Mouse (Mus musculus) thymus, adult 2 months (tissue): ENCODE data around the gene Spib. TPM values are rescaled to one million over a fixed set of nuclear protein-coding genes. Genes with fewer than 3 reads are reported as not detected.
A peak's percentile ranks its signal among the peaks of the same experiment; 100 is the strongest.

Experiments
- DNase-seq: peaks from one replicate; pipeline ENCODE4 v3.0.0; 2021
- H3K27ac ChIP-seq: fragments of 200-500 bp; 2 replicates; pipeline ENCODE4 v1.5.1; 2012; ENCODE audit warnings: low read length, control low read depth; ENCODE audit not compliant: control insufficient read depth, insufficient read depth
- H3K27me3 ChIP-seq: fragments of 200-500 bp; 2 replicates; pipeline ENCODE4 v1.6.1; 2012; ENCODE audit warnings: mild to moderate bottlenecking, low read length, moderate library complexity, mixed read lengths; ENCODE audit not compliant: control insufficient read depth, insufficient read depth
- H3K36me3 ChIP-seq: fragments of 200-500 bp; 2 replicates; pipeline ENCODE4 v1.6.1; 2012; ENCODE audit warnings: mild to moderate bottlenecking, low read length, moderate library complexity; ENCODE audit not compliant: control insufficient read depth, insufficient read depth
- H3K4me1 ChIP-seq: fragments of 200-500 bp; replicated peaks from 2 replicates; pipeline ENCODE4 v1.6.1; 2012; ENCODE audit warnings: low read length; ENCODE audit not compliant: control insufficient read depth, insufficient read depth
- H3K4me3 ChIP-seq: fragments of 200-500 bp; 2 replicates; pipeline ENCODE4 v1.5.1; 2012; ENCODE audit warnings: mild to moderate bottlenecking, low read length, control low read depth, moderate library complexity; ENCODE audit not compliant: control insufficient read depth, insufficient read depth
- CTCF ChIP-seq: fragments of 200-500 bp; IDR thresholded peaks from 2 replicates; pipeline ENCODE4 v1.5.1; 2012; ENCODE audit warnings: mild to moderate bottlenecking, control low read depth, low read length, moderate library complexity, borderline replicate concordance; ENCODE audit not compliant: control insufficient read depth, poor library complexity, insufficient read depth; ENCODE audit errors: extremely low read depth
- POLR2A ChIP-seq: fragments of 200-500 bp; IDR thresholded peaks from 2 replicates; pipeline ENCODE4 v1.6.1; 2012; ENCODE audit warnings: mild to moderate bottlenecking, low read length, control low read depth, moderate library complexity; ENCODE audit not compliant: control insufficient read depth, poor library complexity, insufficient read depth; ENCODE audit errors: extremely low read depth
- WGBS: fragments of 180-500 bp; shearing (Covaris S2); methylation state at CpG from one replicate; pipeline ENCODE4 v1.1.7; 2018; 5-methylcytosine and 5-hydroxymethylcytosine counted together
- polyA plus RNA-seq: library from polyadenylated mRNA; depleted of rRNA; stranded (reverse); fragments of >200 nt; gene quantifications from 2 replicates; pipeline ENCODE4 v1.2.3, GENCODE M21; 2012

Spib gene
- polyA plus RNA-seq, 1 experiment: 43.3 TPM

- Histone ChIP-seq H3K4me3 (peak within 1 kb of the TSS; percentile 84), H3K27ac (no peak within 1 kb of the TSS; the same call in 1 of the 2 replicates), H3K27me3 (no peaks in the 10 kb centered on the region), H3K36me3 (peaks cover 19% of the 10 kb centered on the region), H3K4me1 (peaks cover 21% of the 10 kb centered on the region)
- TF ChIP-seq POLR2A (peak; percentile 36; the same call in 1 of the 2 replicates), CTCF (peak; percentile 84)
- under 1% methylated on average over 43 of the region's 43 CpGs for WGBS
- DNase-seq: peak; percentile 100
Measured at GRCm38 (mm10) chr7:44548497-44549087, 16.7 kb upstream of the Spib start, which contains the start of gene Pold1. TSS of gene Pold1 (minus strand) at chr7:44548849.

GRCm38 (mm10) chr7:44547725-44548124 is 15.9 kb upstream of the Spib start:
- Histone ChIP-seq H3K27ac (no peak overlapping the region; the same call in 1 of the 2 replicates), H3K27me3 (no peaks in the 10 kb centered on the region), H3K4me1 (peaks cover 24% of the 10 kb centered on the region), H3K36me3 (peaks cover 19% of the 10 kb centered on the region), H3K4me3 (peak overlapping the region; percentile 84)
- no peak for DNase-seq
- WGBS: 14% methylated on average over 5 of the region's 5 CpGs
- TF ChIP-seq CTCF (no peak), POLR2A (no peak)

- no peaks in the 10 kb centered on the region for H3K27me3 ChIP-seq
- peaks cover 31% of the 10 kb centered on the region for H3K4me1 ChIP-seq
- H3K27ac ChIP-seq: no peak overlapping the region
- no peak overlapping the region for H3K4me3 ChIP-seq
- WGBS: 45% methylated on average over 13 of the region's 13 CpGs
- H3K36me3 ChIP-seq: peaks cover 15% of the 10 kb centered on the region
- DNase-seq: no peak
- TF ChIP-seq CTCF: no peak
- no peak for TF ChIP-seq POLR2A
Measured at GRCm38 (mm10) chr7:44547041-44547440, 15.2 kb upstream of the Spib start.

- no peak overlapping the region for H3K4me3 ChIP-seq
- 98% methylated on average over 3 of the region's 3 CpGs for WGBS
- no peak overlapping the region for H3K27ac ChIP-seq
- peaks cover 32% of the 10 kb centered on the region for H3K4me1 ChIP-seq
- no peaks in the 10 kb centered on the region for H3K27me3 ChIP-seq
- TF ChIP-seq POLR2A: no peak
- TF ChIP-seq CTCF: no peak
- DNase-seq: no peak
- H3K36me3 ChIP-seq: peaks cover 8% of the 10 kb centered on the region
Measured at GRCm38 (mm10) chr7:44546274-44546673, 14.4 kb upstream of the Spib start.

- Histone ChIP-seq H3K27ac (peak overlapping the region; percentile 37), H3K4me1 (peaks cover 32% of the 10 kb centered on the region), H3K27me3 (no peaks in the 10 kb centered on the region), H3K4me3 (no peak overlapping the region), H3K36me3 (peaks cover 24% of the 10 kb centered on the region)
- TF ChIP-seq POLR2A (no peak), CTCF (no peak)
- no peak for DNase-seq
- 47% methylated on average over 12 of the region's 12 CpGs for WGBS
Measured at GRCm38 (mm10) chr7:44543071-44543470, 11.2 kb upstream of the Spib start.

- H3K36me3 ChIP-seq: peaks cover 24% of the 10 kb centered on the region
- no peak for DNase-seq
- peak overlapping the region; percentile 29; the same call in 1 of the 2 replicates for H3K27ac ChIP-seq
- H3K27me3 ChIP-seq: no peaks in the 10 kb centered on the region
- H3K4me3 ChIP-seq: no peak overlapping the region
- WGBS: 40% methylated on average over 11 of the region's 11 CpGs
- H3K4me1 ChIP-seq: peaks cover 26% of the 10 kb centered on the region
- TF ChIP-seq CTCF (no peak), POLR2A (no peak)
Measured at GRCm38 (mm10) chr7:44542555-44542954, 10.7 kb upstream of the Spib start.
